Mouse (Mus musculus) brain, embryonic 14.5 days (tissue): ENCODE measurements around the gene Vhl. TPM values are rescaled to one million over a fixed set of nuclear protein-coding genes. Genes with fewer than 3 reads are reported as not detected.

Experiments used
- DNase-seq: peaks from one replicate; pipeline ENCODE4 v3.0.0-alpha.2; 2011; ENCODE audit warnings: low read depth
- CTCF ChIP-seq: fragments of 200-500 bp; IDR thresholded peaks from 2 replicates; pipeline ENCODE4 v1.5.1; 2012; ENCODE audit warnings: inconsistent platforms, mild to moderate bottlenecking, moderate library complexity, borderline replicate concordance; ENCODE audit not compliant: insufficient read depth, insufficient read length; ENCODE audit errors: extremely low read depth
- POLR2A ChIP-seq: fragments of 200-500 bp; IDR thresholded peaks from 2 replicates; pipeline ENCODE4 v1.6.1; 2012; ENCODE audit warnings: mild to moderate bottlenecking, inconsistent platforms, borderline replicate concordance; ENCODE audit not compliant: poor library complexity, insufficient read depth, insufficient read length, severe bottlenecking; ENCODE audit errors: extremely low read depth
- polyA plus RNA-seq: library from polyadenylated mRNA; depleted of rRNA; stranded (reverse); fragments of >200 nt; gene quantifications from 2 replicates; pipeline ENCODE4 v1.2.3, GENCODE M21; 2012

Vhl gene
- polyA plus RNA-seq, 1 experiment = 71.2 TPM

- no peak for DNase-seq
- TF ChIP-seq POLR2A (no peak), CTCF (no peak)
Measured at GRCm38 (mm10) chr6:113603993-113604392, 19.8 kb upstream of the Vhl start.

GRCm38 (mm10) chr6:113604432-113605223 lies 19.1 kb upstream of the Vhl start, which contains the start of gene Brk1:
Gene Brk1, plus strand, starts transcription at chr6:113604772.
- TF ChIP-seq CTCF (peak; percentile 51; the same call in 1 of the 2 replicates), POLR2A (peak; percentile 52; the same call in 1 of the 2 replicates)
- DNase-seq = peak; percentile 96

- DNase-seq = no peak
- TF ChIP-seq CTCF = no peak
- no peak for TF ChIP-seq POLR2A
Measured at GRCm38 (mm10) chr6:113605224-113605545, 18.6 kb upstream of the Vhl start.

- TF ChIP-seq POLR2A (no peak), CTCF (no peak)
- no peak for DNase-seq
Measured at GRCm38 (mm10) chr6:113608871-113609270, 14.9 kb upstream of the Vhl start.

GRCm38 (mm10) chr6:113609293-113609692 lies 14.5 kb upstream of the Vhl start:
- no peak for TF ChIP-seq CTCF
- no peak for TF ChIP-seq POLR2A
- no peak for DNase-seq

GRCm38 (mm10) chr6:113612258-113612969 lies 11.3 kb upstream of the Vhl start:
- DNase-seq = no peak
- TF ChIP-seq POLR2A (no peak), CTCF (no peak)

- DNase-seq = no peak
- TF ChIP-seq POLR2A (no peak), CTCF (no peak)
Measured at GRCm38 (mm10) chr6:113614152-113614551, 9.6 kb upstream of the Vhl start.

- no peak for DNase-seq
- TF ChIP-seq CTCF (no peak), POLR2A (no peak)
Measured at GRCm38 (mm10) chr6:113614997-113615396, 8.8 kb upstream of the Vhl start.

GRCm38 (mm10) chr6:113615489-113615888 lies 8.3 kb upstream of the Vhl start:
- no peak for DNase-seq

GRCm38 (mm10) chr6:113623386-113623785 lies 373 bp upstream of the Vhl start:
- no peak for TF ChIP-seq POLR2A
- no peak for TF ChIP-seq CTCF
- no peak for DNase-seq

More at GRCm38 (mm10) chr6:113615489-113615888, 8.3 kb upstream of the Vhl start:
- TF ChIP-seq POLR2A = no peak
- no peak for TF ChIP-seq CTCF

- peak; percentile 50 for DNase-seq
- TF ChIP-seq CTCF = no peak
- no peak for TF ChIP-seq POLR2A
Measured at GRCm38 (mm10) chr6:113624989-113625770, 1.4 kb downstream of the Vhl start.

GRCm38 (mm10) chr6:113630322-113630721 lies 6.6 kb downstream of the Vhl start:
- no peak for DNase-seq
- no peak for TF ChIP-seq CTCF
- TF ChIP-seq POLR2A = no peak

GRCm38 (mm10) chr6:113632863-113633262 lies 9.1 kb downstream of the Vhl start:
- no peak for TF ChIP-seq POLR2A
- TF ChIP-seq CTCF = no peak
- no peak for DNase-seq
